Mouse (Mus musculus) heart, postnatal 4 days (tissue): Measurements from ENCODE around the gene AL607142.1. TPM values are rescaled to one million over a fixed set of nuclear protein-coding genes. Genes with fewer than 3 reads are reported as not detected.

Experiments
- DNase-seq: peaks from one replicate; pipeline ENCODE4 v3.0.0; 2021
- total RNA-seq, 2 experiments: library from RNA; stranded (reverse); gene quantifications; 2 replicates each; pipeline ENCODE4 v1.2.3; 2021

The AL607142.1 gene
- total RNA-seq, result not detected

GRCm38 (mm10) chr4:120064696-120065095 lies at the start of gene AL607142.1:
Gene AL607142.1, plus strand, starts transcription at chr4:120064996.
- no peak for DNase-seq

DNA sequence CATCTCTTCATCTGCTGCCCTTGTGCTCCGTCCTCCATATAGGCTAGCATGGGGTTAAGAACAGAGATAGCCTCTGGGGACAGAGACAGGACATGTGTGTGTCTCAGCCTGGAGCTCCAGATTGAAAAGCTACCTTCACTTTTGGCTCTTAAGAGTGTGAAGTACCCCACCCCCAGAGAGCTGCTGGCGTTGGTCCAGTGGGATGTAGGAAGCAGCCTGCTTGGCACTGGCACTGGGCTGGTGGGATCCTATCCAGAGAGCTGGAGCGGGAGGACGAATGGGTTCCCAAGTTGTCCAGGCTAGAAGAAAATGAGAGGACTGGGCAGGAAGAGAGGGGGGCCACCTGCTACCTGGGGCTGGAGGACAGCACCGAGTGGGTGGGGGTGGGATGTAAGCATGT lies 46.4 kb upstream of the AL607142.1 start:
- DNase-seq, result peak; percentile 42

DNA sequence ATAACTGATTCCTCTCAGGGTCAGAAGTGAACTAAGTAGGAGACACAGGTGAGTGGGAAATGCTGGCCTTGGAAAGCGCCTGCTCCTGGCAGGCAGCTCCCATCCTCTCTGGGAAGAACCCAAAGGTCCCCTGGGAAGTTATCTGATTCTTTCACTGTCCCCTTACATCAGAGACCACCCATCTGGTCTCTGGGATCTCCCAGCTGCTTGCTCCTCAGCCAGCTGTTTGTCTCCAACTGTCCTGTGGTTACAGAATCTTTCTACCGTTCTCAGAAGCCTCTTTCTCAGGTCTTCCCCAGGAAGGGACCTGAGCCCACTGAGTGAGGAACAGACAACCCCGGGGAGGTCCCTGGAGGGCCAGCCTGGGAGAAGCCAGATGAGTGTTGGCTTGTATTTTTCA lies 42.4 kb upstream of the AL607142.1 start:
- no peak for DNase-seq

GRCm38 (mm10) chr4:120023221-120023840 lies 41.5 kb upstream of the AL607142.1 start:
- no peak for DNase-seq

- peak; percentile 44 for DNase-seq
Observed at GRCm38 (mm10) chr4:120024071-120024470, 40.7 kb upstream of the AL607142.1 start.

DNA sequence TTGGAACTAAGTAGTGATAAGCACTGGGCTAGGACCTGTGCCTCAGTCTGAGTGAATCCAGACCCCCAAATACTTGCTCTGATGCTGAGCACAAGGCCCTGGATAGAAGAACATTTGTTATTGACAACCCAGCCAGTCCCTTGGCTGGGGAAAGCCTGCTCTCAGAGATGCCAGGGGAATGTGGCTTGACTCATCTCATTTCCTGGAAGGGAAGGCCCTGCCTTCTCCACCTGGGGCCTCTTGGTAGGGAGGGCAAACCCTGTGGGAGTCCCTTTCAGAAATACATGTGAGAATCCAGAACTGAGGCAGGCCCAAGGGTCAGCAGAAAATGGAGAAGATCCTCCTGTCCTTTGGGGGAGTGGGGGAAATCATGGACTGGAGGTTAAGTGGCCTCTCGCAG lies 37.1 kb upstream of the AL607142.1 start:
- DNase-seq, result no peak

DNA sequence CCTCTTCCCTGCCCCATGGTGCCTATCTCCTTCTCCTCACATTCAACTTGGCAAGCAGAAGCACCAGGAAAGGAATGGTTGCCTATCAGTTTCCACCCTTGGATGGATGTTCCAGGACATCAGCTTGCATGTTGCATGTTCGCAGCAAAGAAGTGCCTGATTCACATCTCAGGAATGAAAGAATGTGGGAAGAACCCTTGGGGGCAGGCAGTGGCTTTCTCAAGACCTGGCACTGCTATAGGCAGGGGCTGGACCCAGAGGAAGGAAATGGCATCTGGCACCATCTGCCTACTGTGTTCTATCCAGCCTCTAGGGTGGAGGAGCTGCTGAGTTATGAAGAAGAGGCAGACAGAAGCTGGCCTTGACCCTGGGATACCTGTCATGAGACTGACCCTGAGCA lies 34.9 kb upstream of the AL607142.1 start:
- DNase-seq, result no peak

DNA sequence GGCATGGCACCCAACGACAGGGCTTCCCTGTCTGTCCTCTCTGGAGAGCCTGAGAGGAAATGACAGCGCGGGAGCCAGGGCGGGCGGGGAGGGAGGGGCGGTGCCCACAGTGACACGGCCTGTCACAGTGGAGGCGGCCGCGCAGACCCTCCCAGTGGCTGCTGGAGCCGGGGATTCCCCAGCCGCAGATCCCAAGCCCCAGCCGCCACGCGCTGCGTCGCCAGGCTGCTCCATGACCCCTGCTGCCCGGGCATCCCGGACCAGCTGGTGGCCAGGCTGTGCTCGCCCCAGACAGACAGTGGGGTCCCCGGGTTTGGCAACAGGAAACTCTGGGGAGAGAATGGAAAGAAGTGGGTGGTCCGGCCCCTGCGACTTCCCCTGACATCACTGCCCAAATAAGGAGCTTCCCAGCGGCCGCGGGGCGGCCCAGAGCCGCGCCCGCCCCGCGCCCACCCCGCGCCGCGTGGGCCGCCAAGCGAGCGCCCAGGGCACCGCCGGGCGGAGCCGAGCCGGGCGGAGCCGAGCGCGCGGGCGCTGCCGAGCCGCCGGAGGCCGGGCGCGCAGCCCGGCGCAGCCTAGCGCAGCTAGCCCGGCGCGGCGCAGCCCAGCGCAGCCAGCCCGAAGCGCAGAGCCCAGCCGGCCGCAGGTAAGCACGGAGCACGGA lies 32.3 kb upstream of the AL607142.1 start:
- DNase-seq, result peak; percentile 59

- DNase-seq, result no peak
Observed at GRCm38 (mm10) chr4:120032984-120033355, 31.8 kb upstream of the AL607142.1 start.

DNA sequence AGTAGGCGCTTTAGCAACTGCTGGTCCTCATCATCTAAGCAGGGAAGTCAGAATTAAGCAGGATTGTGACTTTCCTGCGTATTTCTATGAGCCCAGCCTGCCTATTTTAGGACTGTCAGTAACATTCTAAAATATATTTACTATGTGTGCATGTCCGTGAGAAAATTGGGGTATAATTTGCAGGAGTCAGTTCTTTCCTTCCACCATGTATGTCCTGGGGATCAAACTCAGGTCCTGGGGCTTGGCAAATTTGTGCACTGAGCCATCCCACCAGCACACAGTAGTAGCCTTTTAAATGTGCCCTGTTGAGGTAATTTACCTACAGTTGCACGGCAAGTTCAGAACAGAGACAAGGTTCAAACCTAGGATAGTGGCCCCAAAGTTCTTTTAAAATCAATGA lies 28.5 kb upstream of the AL607142.1 start:
- DNase-seq, result no peak

- no peak for DNase-seq
Observed at GRCm38 (mm10) chr4:120037007-120037406, 27.8 kb upstream of the AL607142.1 start.

- no peak for DNase-seq
Observed at GRCm38 (mm10) chr4:120041520-120041919, 23.3 kb upstream of the AL607142.1 start.

GRCm38 (mm10) chr4:120042480-120042879 lies 22.3 kb upstream of the AL607142.1 start:
- DNase-seq, result no peak

GRCm38 (mm10) chr4:120044612-120045011 lies 20.2 kb upstream of the AL607142.1 start:
- no peak for DNase-seq

- DNase-seq, result no peak
Observed at GRCm38 (mm10) chr4:120045131-120045537, 19.7 kb upstream of the AL607142.1 start.

DNA sequence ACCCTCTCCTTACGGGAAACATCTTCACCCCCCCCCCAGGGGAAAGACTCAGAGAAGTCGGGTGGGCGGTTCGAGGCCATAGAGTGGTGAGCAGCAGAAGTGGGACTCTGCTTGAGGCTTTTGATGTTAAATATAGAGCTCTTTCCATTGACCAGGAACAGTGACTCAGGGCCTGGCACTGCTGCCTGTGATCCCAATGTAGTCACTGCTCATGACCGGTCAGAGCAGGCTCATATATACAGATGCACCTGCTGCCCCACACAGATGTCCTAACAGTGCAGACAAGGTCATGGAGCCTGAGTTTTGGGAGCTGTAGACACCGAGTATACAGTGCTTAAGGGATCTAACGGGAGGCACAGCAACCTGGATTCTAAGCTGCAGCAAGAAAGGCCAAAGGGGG lies 18.9 kb upstream of the AL607142.1 start:
- DNase-seq, result no peak

GRCm38 (mm10) chr4:120047060-120047459 lies 17.7 kb upstream of the AL607142.1 start:
- DNase-seq, result no peak

DNA sequence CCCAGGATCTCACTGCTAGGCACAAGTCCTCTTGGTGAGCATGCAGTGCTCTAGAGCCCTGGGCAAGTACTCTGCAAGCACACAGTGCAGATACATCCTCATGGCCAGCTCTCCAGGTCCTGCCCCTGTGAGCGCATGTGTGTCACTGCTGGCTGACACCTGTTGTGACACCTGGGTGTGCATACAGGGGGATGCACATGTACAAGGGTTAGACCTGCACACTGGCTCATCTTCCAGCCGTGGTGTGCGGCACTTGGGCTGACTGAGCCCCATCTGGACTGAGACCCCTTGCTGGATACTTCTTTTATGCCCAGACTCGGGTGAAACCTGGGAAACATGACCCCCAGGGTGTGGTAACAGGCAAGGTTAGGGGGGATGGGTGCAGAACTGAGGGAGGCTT lies 16.5 kb upstream of the AL607142.1 start:
- DNase-seq, result no peak

- DNase-seq, result no peak
Observed at GRCm38 (mm10) chr4:120049857-120050256, 14.9 kb upstream of the AL607142.1 start.

- no peak for DNase-seq
Observed at GRCm38 (mm10) chr4:120052481-120052880, 12.3 kb upstream of the AL607142.1 start.

DNA sequence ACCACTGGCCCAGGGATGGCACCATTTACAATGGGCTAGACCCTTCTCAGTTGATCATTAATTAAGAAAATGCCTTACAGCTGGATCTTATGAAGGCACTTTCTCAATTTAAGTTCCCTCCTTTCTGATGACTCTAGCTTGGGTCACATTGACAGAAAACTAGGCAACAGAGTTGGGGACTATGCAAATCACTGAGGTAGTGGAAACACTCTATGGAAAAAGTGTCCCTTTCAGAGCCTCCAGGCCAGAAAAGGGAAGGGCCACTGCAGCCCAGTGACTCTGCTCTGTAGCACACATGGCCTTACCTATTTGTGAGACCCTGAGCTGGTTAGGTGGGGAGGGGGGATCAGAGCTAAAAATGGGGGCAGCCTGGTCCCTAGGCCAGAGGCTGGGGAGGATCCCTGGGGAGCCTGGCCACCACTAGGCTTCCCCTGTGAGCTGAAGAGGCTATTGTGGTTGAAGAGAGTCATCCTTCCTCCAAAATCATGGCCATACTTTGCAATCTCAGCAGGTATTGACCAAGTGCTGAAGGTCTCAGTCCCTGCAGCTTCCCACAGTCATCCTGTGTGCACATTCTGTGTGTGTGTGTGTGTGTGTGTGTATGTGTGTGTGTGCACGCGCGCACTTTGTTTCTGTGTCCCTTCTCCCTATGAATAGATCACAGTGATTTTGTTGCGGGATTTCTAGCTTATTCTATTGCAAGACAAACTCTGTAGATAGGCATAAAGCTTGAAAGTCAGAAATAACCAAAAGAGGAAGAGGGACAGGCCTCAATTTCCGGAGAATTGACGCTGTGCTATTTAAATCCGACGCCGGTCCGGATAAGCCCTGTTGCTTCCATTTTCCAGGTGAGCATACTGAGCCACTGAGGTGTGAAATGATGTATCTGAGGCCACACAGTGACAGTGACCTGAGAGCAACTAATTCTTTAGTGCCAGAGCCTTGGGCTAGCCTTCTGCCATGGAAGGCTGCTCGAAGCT lies 11.5 kb upstream of the AL607142.1 start:
- DNase-seq, result no peak

GRCm38 (mm10) chr4:120054145-120054544 lies 10.7 kb upstream of the AL607142.1 start:
- no peak for DNase-seq

- no peak for DNase-seq
Observed at GRCm38 (mm10) chr4:120056451-120056850, 8.3 kb upstream of the AL607142.1 start.
